Mouse (Mus musculus): ENCODE results near the gene Rgs17. TPM values are rescaled to one million over a fixed set of nuclear protein-coding genes. Genes with fewer than 3 reads are reported as not detected.
"Not testable (repeated sequence)": the region's sequence is repeated elsewhere in the genome, so short reads cannot be mapped to it uniquely, and the experiment has no call there.

Rgs17 gene
- polyA plus RNA-seq (2015; fragmentation: Nextera tagmentation; extraction: Ambion mirVana), result 0.79 and 0.86 TPM in 2 replicates

GRCm38 (mm10) chr10:5922294-5922828 is at the start of gene Rgs17:
Gene Rgs17, minus strand, starts transcription at chr10:5922400.
- peaks cover 11% of the 10 kb centered on the region for H3K4me1 ChIP-seq
- H3K4me2 ChIP-seq (replicated peaks), result peak within 1 kb of the TSS; percentile 99
- peak; percentile 93 for ATAC-seq (ENCODE audit: low FRiP score, low read depth)
- under 1% methylated on average over 19 of the region's 35 CpGs for WGBS
- no peaks in the 10 kb centered on the region for H3K36me3 ChIP-seq
- H3K27ac ChIP-seq, result no peak within 1 kb of the TSS
- peaks cover 47% of the 10 kb centered on the region for H3K27me3 ChIP-seq
- peak within 1 kb of the TSS; percentile 62 for H3K4me3 ChIP-seq
- peak within 1 kb of the TSS; percentile 64 for H3K9ac ChIP-seq
- no peaks in the 10 kb centered on the region for H3K9me3 ChIP-seq

- Histone ChIP-seq H3K27me3 (no peaks in the 10 kb centered on the region), H3K9me3 (no peaks in the 10 kb centered on the region), H3K27ac (no peak overlapping the region), H3K36me3 (no peaks in the 10 kb centered on the region), H3K4me3 (no peak overlapping the region), H3K4me2 (replicated peaks) (no peak overlapping the region), H3K4me1 (no peaks in the 10 kb centered on the region), H3K9ac (no peak overlapping the region)
- no peak for ATAC-seq (ENCODE audit: low FRiP score, low read depth)
- 86% methylated on average over 2 of the region's 2 CpGs for WGBS
Measured at GRCm38 (mm10) chr10:5967655-5968054, 45.5 kb upstream of the Rgs17 start.

- H3K9me3 ChIP-seq; H3K4me1 ChIP-seq; H3K9ac ChIP-seq; H3K27ac ChIP-seq; ATAC-seq (ENCODE audit: low FRiP score, low read depth); H3K27me3 ChIP-seq; H3K36me3 ChIP-seq; H3K4me2 ChIP-seq (replicated peaks); H3K4me3 ChIP-seq: not testable (repeated sequence)
Measured at GRCm38 (mm10) chr10:5953787-5954186, 31.6 kb upstream of the Rgs17 start.

- Histone ChIP-seq H3K4me1 (peaks cover 11% of the 10 kb centered on the region), H3K9me3 (no peaks in the 10 kb centered on the region), H3K27ac (no peak overlapping the region), H3K4me2 (replicated peaks) (no peak overlapping the region), H3K9ac (no peak overlapping the region), H3K36me3 (no peaks in the 10 kb centered on the region), H3K4me3 (no peak overlapping the region), H3K27me3 (peaks cover 47% of the 10 kb centered on the region)
- WGBS, result 57% methylated on average over 5 of the region's 5 CpGs
- ATAC-seq (ENCODE audit: low FRiP score, low read depth), result no peak
Measured at GRCm38 (mm10) chr10:5924261-5924660, 2.1 kb upstream of the Rgs17 start.

GRCm38 (mm10) chr10:5923096-5923495 is 896 bp upstream of the Rgs17 start:
- Histone ChIP-seq H3K9me3 (no peaks in the 10 kb centered on the region), H3K4me2 (replicated peaks) (peak overlapping the region; percentile 99; the same call in 1 of the 2 replicates), H3K4me3 (no peak overlapping the region), H3K27ac (no peak overlapping the region), H3K36me3 (no peaks in the 10 kb centered on the region), H3K4me1 (peaks cover 11% of the 10 kb centered on the region), H3K27me3 (peaks cover 47% of the 10 kb centered on the region), H3K9ac (no peak overlapping the region)
- ATAC-seq (ENCODE audit: low FRiP score, low read depth), result no peak
- 11% methylated on average over 9 of the region's 9 CpGs for WGBS

GRCm38 (mm10) chr10:5921771-5922170 is 429 bp downstream of the Rgs17 start:
- Histone ChIP-seq H3K4me1 (peaks cover 11% of the 10 kb centered on the region), H3K36me3 (no peaks in the 10 kb centered on the region), H3K9ac (peak overlapping the region; percentile 64), H3K27me3 (peaks cover 47% of the 10 kb centered on the region), H3K9me3 (no peaks in the 10 kb centered on the region), H3K4me3 (peak overlapping the region; percentile 62), H3K4me2 (replicated peaks) (peak overlapping the region; percentile 99), H3K27ac (no peak overlapping the region)
- under 1% methylated on average over 21 of the region's 31 CpGs for WGBS
- peak; percentile 7; the same call in 1 of the 2 replicates for ATAC-seq (ENCODE audit: low FRiP score, low read depth)

DNA sequence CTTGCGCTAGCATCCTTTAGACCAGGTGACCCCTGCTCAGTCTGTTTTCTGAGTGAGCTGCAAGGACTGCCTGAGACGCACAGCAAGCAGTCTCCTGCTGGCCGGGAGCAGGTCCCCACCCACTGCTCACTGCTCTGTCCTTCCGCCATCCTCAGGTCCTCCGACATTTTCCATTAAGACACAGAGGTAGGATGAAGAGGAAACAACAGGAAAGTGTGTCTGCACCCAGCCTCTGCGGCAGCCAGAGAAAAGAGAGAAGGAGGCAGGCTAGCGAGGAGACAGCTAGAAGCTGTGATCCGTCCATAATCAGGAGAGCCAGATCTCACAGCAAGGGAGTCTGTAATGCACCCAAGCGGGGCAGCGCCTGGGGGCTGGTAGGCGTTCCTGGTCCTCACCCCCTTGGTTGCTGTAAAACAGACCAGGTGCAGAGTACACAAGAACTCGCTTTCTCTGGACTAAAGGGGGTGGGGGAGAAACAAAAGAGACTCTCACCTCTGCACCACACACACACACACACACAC is 1.1 kb downstream of the Rgs17 start:
- no peak overlapping the region for H3K27ac ChIP-seq
- H3K27me3 ChIP-seq, result peaks cover 47% of the 10 kb centered on the region
- peaks cover 11% of the 10 kb centered on the region for H3K4me1 ChIP-seq
- peak overlapping the region; percentile 62 for H3K4me3 ChIP-seq
- peak overlapping the region; percentile 99 for H3K4me2 ChIP-seq (replicated peaks)
- H3K9ac ChIP-seq, result 0 out of 2 replicates have a peak overlapping the region, but pooled peaks have one; percentile 50
- no peaks in the 10 kb centered on the region for H3K9me3 ChIP-seq
- H3K36me3 ChIP-seq, result no peaks in the 10 kb centered on the region
- WGBS, result 2% methylated on average over 12 of the region's 12 CpGs
- peak; percentile 13 for ATAC-seq (ENCODE audit: low FRiP score, low read depth)

GRCm38 (mm10) chr10:5904399-5904798 is 17.8 kb downstream of the Rgs17 start:
- no peak for ATAC-seq (ENCODE audit: low FRiP score, low read depth)
- no peaks in the 10 kb centered on the region for H3K9me3 ChIP-seq
- H3K4me2 ChIP-seq (replicated peaks), result no peak overlapping the region
- H3K4me3 ChIP-seq, result no peak overlapping the region
- no peak overlapping the region for H3K27ac ChIP-seq
- WGBS, result 87% methylated on average over 2 of the region's 2 CpGs
- no peaks in the 10 kb centered on the region for H3K36me3 ChIP-seq
- H3K9ac ChIP-seq, result no peak overlapping the region
- no peaks in the 10 kb centered on the region for H3K27me3 ChIP-seq
- no peaks in the 10 kb centered on the region for H3K4me1 ChIP-seq

DNA sequence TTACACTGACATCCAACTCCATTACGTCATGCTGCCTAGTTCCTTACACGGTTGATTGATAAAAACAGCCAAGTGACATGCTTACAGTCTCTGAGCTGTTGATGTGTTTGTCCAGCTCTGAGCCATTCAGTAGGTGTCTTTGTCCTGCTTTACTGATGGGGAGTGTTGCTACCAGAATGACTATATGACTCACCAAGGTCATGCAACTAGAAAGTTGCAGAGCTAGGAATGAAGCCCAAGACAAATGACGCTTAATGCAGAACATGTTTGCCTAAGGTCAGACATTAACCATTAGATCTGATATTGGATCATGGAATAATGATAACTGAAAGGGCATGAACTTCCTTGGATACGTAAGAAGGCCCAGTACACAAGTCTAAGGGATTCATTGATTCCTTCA is 20.4 kb downstream of the Rgs17 start:
- 85% methylated on average over 4 of the region's 4 CpGs for WGBS
- ATAC-seq (ENCODE audit: low FRiP score, low read depth), result no peak

GRCm38 (mm10) chr10:5900731-5901130 is 21.5 kb downstream of the Rgs17 start:
- 70% methylated on average over 6 of the region's 6 CpGs for WGBS
- ATAC-seq (ENCODE audit: low FRiP score, low read depth), result no peak
- Histone ChIP-seq H3K4me1 (no peaks in the 10 kb centered on the region), H3K4me3 (no peak overlapping the region), H3K4me2 (replicated peaks) (no peak overlapping the region), H3K36me3 (no peaks in the 10 kb centered on the region), H3K9me3 (no peaks in the 10 kb centered on the region), H3K27ac (no peak overlapping the region), H3K9ac (no peak overlapping the region), H3K27me3 (no peaks in the 10 kb centered on the region)

More for the DNA sequence above, 20.4 kb downstream of the Rgs17 start:
- no peaks in the 10 kb centered on the region for H3K36me3 ChIP-seq
- no peak overlapping the region for H3K4me3 ChIP-seq
- no peaks in the 10 kb centered on the region for H3K9me3 ChIP-seq
- H3K27me3 ChIP-seq, result no peaks in the 10 kb centered on the region
- H3K27ac ChIP-seq, result no peak overlapping the region
- H3K4me1 ChIP-seq, result no peaks in the 10 kb centered on the region
- H3K4me2 ChIP-seq (replicated peaks), result no peak overlapping the region
- no peak overlapping the region for H3K9ac ChIP-seq

GRCm38 (mm10) chr10:5877106-5877505 is 45.1 kb downstream of the Rgs17 start:
- WGBS, result 51% methylated on average over 3 of the region's 3 CpGs
- Histone ChIP-seq H3K4me2 (replicated peaks) (no peak overlapping the region), H3K36me3 (no peaks in the 10 kb centered on the region), H3K27me3 (no peaks in the 10 kb centered on the region), H3K4me1 (no peaks in the 10 kb centered on the region), H3K9me3 (no peaks in the 10 kb centered on the region), H3K4me3 (no peak overlapping the region), H3K9ac (no peak overlapping the region), H3K27ac (no peak overlapping the region)
- no peak for ATAC-seq (ENCODE audit: low FRiP score, low read depth)

GRCm38 (mm10) chr10:5871081-5871480 is 51.1 kb downstream of the Rgs17 start:
- peak; percentile 59; the same call in 1 of the 2 replicates for ATAC-seq (ENCODE audit: low FRiP score, low read depth)
- no peaks in the 10 kb centered on the region for H3K9me3 ChIP-seq
- 0 out of 2 replicates have a peak, but pooled peaks cover 6% of the 10 kb centered on the region for H3K4me1 ChIP-seq
- H3K4me2 ChIP-seq (replicated peaks), result no peak overlapping the region
- no peak overlapping the region for H3K27ac ChIP-seq
- H3K36me3 ChIP-seq, result no peaks in the 10 kb centered on the region
- no peak overlapping the region for H3K4me3 ChIP-seq
- 27% methylated on average over 4 of the region's 4 CpGs for WGBS
- no peaks in the 10 kb centered on the region for H3K27me3 ChIP-seq
- H3K9ac ChIP-seq, result no peak overlapping the region
